Mouse (Mus musculus): Measurements from ENCODE around the gene Gpr84. TPM values are rescaled to one million over a fixed set of nuclear protein-coding genes. Genes with fewer than 3 reads are reported as not detected.
A peak's percentile ranks its signal among the peaks of the same experiment; 100 is the strongest.
"Not testable (repeated sequence)": the region's sequence is repeated elsewhere in the genome, so short reads cannot be mapped to it uniquely, and the experiment has no call there.

Gene Gpr84
- total RNA-seq, 1 experiment from 2014 or later = not detected

DNA sequence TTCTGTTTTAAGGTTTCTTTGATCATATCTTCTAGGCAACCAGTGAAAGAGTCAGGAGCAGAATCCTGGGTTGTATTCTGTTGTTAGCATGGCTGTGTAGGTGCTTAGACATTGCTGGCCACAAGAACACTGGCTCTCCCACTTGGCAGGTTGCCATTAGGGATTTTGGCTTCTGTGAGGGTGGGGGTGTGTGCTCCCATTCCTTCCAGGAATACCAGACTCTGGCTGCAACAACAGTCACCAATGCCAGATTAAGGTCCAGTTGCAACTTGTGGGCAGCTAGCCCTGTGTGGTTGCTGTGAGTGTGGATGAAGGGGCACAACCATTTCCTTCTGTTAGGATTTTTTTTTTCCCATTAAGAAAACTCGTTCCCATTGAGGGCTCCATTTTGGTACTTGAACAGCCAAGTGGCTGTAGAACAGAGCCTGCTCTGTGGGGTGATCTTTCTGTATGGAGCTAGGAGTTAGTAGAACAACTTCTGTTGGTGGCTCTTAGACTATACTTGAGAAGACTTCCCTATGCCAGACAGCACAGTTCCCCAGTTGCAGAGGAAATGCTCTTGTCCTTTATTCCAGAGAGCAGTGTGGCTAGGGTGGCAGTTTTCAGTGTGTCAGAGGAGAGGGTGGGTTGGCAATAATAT is 24.5 kb downstream of the Gpr84 start:
- peak; percentile 38 for DNase-seq

DNA sequence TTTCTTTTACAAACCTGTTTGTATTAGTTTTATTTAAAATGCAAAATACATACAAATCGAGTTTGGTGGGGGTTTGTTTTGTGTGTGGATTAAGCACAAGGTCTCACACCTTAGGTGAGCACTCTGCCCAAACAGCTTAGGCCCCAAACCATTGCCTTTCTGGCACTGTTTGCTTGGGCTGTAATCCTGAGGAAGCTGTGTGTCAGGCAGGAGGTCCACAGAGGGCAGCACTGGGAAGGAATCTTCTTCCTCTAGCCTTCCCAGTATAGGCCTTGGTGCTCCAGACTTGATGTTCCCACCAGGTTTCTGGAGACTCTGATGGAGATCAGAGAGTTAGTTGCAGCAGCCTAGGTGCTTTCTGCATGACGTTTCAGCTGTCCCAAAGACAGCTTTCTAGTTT is 25.8 kb downstream of the Gpr84 start:
- DNase-seq = no peak

DNA sequence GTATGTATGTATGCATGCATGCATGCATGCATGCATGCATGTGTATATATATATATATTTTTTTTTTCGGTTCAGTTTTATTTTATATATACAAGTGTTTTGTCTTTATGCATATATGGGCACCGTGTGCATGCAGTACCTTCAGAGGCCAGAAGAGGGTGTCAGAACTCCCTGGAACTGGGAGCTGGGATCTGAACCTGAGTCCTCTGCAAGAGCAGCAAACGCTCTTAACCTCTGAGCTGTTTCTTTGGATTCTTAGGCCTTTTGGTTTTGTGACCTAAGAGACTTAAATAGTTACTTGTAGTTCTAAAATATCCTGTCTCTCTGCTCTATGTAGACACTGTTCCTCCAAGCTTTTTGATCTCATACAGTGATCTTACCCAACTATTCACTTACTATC is 26.3 kb downstream of the Gpr84 start:
- DNase-seq = peak; percentile 53

DNA sequence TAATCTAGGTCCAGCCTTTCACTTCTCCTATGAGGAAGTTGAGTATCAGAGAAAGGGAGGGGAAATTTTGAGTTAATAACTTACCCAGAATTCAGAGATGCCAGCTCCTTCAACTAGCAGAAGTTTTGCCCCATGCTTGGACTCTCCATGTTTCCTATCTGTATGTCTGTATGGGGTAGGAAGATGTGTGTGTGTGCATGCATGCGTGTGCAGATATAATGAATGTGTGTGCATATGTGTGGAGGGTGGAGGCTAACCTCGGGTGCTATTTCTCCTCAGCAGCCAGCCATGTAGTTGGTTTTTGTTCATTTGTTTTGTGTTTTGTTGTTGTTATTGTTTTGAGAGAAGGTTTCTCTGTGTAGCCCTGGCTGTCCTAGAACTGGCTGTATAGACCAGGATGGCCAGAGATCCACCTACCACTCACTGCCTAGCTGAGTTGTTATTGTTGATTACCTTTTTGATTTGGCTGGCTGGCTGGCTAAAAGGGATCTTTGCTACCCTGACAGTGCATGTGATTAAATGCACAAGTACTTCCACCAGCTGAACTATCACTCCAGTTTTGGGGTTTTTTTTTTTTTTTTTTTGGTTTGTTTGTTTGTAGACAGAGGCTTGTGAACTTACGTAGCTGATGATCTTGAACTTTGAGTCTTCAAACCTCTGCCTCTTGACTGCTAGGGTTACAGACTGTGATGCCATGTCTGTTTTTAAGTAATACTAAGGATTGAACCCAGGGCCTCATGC is 28.8 kb downstream of the Gpr84 start:
- no peak for DNase-seq

DNA sequence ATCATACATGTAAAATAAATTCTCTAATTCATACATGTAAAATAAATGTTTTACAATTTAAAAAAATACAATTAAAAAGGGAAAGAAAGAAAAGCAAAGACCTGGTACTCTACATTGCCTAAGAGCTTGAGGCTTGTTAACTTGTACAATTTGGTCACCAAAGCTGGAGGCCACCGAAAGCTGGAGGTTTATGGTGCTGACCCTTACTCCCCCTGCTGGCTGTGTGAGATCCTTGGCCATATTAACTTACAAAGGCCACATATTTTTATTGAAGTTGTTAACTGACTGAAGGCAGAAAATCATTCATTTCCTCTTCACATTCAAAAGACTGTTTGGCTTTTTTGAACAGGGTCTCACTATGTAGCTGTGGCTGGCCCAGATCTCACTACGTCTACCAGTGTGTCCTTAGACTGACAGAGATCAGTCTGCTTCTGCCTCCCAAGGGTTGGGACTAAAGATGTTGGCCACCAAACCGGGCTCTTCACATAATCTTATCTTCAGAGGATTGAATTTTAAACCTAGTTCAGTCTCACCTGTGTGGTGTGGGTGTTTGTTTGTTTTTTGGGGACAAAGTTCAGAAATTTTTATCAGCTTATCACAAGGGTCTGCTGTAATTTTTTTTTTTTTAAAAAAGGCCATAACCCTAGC is 29.5 kb downstream of the Gpr84 start:
- DNase-seq = no peak

DNA sequence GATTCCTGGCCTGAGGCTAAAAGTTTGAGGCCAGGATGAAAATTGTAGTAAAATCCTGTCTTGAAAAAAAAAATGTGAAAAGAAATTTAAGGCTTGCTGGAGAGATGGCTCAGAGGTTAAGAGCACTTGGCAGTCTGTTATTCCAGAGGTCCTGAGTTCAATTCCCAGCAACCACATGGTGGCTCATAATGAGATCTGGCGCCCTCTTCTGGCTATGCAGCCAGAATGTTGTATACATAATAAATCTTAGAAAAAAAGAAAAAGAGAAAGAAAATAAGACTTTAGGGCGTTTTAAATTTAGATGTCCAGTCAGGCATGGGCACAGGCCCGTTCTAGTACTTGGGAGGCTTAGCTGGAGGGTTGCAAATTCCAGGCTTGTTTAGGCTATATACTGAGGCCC is 30.7 kb downstream of the Gpr84 start:
- peak; percentile 32 for DNase-seq

DNA sequence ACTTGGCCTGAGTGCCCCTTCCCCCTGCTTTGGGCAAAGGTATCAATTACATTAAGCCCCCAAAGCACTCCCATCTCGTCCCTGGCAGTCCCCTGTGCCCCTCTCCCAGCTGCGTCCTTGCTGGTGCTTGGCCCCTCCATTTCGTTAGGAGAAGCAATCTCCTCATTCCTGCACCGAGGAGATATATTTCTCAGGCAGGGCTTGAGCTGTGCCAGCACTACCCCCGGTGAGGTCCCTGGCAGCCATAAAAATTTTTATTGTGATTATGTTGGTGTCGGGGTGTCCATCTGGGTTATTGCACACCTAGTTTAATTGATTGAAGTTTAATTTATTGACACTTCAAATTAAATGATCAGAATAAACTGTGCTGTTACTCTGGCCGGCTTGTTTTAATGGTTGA is 32.5 kb downstream of the Gpr84 start:
- no peak for DNase-seq

DNA sequence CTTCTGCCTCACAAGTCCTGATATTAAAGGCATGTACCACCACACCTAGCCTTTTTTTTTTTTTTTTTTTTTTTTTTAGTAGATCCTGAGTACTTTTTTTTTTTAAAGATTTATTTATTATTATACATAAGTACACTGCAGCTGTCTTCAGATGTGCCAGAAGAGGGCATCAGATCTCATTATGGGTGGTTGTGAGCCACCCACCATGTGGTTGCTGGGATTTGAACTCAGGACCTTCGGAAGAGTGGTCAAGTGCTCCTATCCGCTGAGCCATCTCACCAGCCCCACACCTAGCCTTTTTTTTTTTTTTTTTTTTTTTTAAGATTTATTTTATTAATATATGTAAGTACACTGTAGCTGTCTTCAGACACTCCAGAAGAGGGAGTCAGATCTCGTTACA is 34.5 kb downstream of the Gpr84 start:
- not testable (repeated sequence) for DNase-seq

DNA sequence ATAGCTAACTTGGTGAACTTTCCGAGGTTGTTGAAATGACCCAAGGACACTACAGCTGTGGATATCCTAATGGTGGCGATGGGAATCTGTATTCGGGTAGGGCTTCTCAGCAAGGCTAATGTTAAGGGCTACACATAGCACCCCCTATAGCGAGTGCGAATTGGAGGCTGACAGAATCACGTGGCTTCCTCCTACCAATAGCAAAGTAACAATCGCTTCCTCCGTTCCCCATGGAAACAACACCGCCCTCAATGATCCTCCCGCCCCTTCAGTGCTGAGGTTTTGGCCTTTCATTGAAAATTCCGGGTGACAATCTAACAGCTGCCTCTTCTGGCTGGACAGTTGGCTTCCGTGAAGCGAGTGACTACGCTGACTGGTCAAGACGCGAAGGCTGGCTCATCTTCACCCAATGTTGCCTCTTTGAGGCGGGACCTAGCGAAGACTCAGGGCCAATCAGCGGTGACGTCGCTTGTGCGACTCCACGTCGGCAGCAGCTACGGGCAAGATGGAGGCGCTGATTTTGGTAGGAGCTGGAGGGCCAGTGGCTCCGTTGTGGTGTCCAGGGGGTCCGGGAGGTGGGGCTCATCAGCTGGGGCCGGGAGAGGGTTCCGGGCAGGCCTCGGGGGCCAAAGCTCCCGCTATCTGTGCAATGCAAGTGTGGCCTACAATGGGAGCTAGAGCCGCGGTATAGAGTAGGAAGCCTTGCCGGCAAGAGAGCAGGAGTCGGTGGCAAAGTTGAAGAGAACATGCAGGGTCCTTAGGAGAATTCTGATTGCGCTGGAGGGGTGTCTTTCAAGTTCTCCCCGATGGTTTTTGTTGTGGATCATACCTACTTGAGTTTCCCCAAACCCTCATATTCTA is 37.8 kb downstream of the Gpr84 start, which contains the start of gene Copz1:
TSS of gene Copz1 (plus strand) at position 296 of the 861 bp plus-strand sequence.
- peak; percentile 91 for DNase-seq

DNA sequence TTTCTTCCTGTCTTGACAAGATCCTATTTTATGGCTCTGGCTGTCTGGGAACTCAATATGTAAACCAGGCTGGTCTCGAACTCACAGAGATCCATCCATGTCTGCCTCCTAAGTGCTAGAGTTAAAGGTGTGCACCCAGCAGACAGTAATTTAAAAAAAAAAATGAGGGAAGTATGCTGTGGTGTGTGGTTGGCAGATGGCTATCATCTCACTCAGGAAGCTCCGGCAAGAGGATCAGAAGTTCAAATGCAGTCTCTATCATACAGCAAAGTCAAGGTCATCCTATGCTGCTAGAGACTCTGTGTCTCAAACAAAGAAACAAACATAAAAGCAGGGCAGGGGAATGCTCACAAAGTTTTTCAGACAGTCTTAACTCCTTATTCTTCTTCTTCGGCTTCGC is 41.5 kb downstream of the Gpr84 start:
- DNase-seq = no peak

DNA sequence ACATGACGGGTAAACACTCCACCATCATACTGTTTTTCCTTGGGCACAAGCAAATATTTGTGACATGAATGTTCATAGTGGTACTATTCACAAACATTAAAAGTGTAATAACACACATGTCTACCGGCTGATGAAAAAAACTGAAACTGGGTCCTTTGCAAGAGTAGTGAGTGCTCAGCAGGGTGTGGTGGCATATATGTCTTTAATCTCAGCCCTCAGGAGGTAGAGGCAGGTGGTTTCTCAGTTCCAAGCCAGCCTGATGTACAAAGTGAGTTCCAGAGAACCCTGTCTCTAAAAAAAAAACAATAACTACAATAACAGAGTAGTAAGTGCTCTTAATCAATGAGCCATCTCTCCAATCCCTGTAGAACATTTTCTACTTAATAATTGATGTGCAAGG is 45.6 kb downstream of the Gpr84 start:
- DNase-seq = no peak

DNA sequence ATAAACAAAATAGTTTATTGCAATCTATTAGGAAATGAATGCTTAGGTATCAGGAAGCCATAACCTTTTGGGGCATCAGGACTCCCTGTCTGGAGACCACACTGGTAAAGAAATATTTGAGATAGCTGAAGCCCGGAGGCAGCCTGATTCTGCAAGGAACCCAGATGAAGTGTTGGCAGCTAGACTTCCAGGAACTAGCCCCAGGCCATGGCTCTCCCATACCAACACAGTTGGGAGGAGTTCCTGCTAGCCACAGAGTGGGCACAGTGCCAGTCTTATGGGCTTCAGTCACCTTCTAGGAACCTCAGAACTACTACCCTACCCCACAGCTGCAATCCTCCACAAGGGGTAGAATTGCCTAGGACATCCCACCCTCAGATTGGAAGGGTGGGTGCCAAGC is 50.4 kb downstream of the Gpr84 start:
- no peak for DNase-seq

DNA sequence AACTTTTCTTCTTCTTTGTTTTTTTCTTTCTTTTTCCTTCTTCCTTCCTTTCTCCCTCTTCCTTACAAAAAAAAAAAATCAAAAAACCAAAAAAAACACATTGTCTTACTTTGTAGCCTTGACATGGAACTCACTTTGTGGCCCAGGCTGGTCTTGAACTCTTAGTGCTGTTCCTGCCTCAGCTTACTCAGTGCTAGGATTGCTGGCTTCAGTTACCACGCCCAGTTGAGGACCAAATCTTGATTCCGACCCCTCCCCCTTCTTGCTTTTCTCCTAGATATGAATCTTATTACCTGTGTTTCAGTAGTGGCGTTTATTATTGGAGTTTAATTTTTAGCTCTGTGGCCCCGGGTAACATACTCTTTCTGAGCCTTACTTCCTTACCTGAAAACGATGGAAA is 51.2 kb downstream of the Gpr84 start:
- DNase-seq = no peak

Small RNA genes within 50 kb of the gene (microRNA-seq; reads per million reads assigned to microRNA genes)
- gene Mir148b = 139 to 207 reads per million in 2 experiments
- gene Mir6963 = 0 to 0.34 reads per million in 2 experiments

Other genes with a start within 250 kb of the Gpr84 start
- 12.1 and 19.9 TPM in 2 replicates for gene Smug1, start 143.5 kb downstream of the Gpr84 start, total RNA-seq (2021)
- gene Cbx5, start 70.8 kb downstream of the Gpr84 start, total RNA-seq (2021) = 73.2 and 88.5 TPM in 2 replicates
- 210 and 212 TPM in 2 replicates for gene Hnrnpa1, start 70.2 kb downstream of the Gpr84 start, total RNA-seq (2021)
- gene Nfe2, start 52.2 kb downstream of the Gpr84 start, total RNA-seq (2021) = 0.58 TPM in 1 of 2 replicates, not detected in the other
- 143 and 145 TPM in 2 replicates for gene Copz1, start 37.9 kb downstream of the Gpr84 start, total RNA-seq (2021)
- gene Zfp385a, start 29.5 kb upstream of the Gpr84 start, total RNA-seq (2021) = 8.8 and 9.1 TPM in 2 replicates
- 35.5 and 45.9 TPM in 2 replicates for gene Itga5, start 56.2 kb upstream of the Gpr84 start, total RNA-seq (2021)
- gene Gtsf1, start 119.9 kb upstream of the Gpr84 start, total RNA-seq (2021) = not detected in 2 replicates
- not detected in 2 replicates for gene Gtsf2, start 137.9 kb upstream of the Gpr84 start, total RNA-seq (2021)
- 2.5 and 3.0 TPM in 2 replicates for gene Nckap1l, start 143.2 kb upstream of the Gpr84 start, total RNA-seq (2021)
- gene Pde1b, start 192.4 kb upstream of the Gpr84 start, total RNA-seq (2021) = 5.2 and 8.1 TPM in 2 replicates
- 9.2 and 10.1 TPM in 2 replicates for gene Ppp1r1a, start 227.4 kb upstream of the Gpr84 start, total RNA-seq (2021)

Measured in adrenal gland, postnatal 25 days (tissue).